Mouse (Mus musculus) small intestine, adult 2 months (tissue): Measurements from ENCODE around the gene Tcf7.

Experiments used
- CTCF ChIP-seq: fragments of 200-500 bp; IDR thresholded peaks from 2 replicates; pipeline ENCODE4 v1.5.1; 2012; ENCODE audit warnings: low read depth, mild to moderate bottlenecking, control low read depth, inconsistent platforms, low read length, moderate library complexity, mixed read lengths; ENCODE audit not compliant: insufficient replicate concordance, insufficient read length; ENCODE audit errors: extremely low read depth
- POLR2A ChIP-seq: fragments of 200-500 bp; IDR thresholded peaks from 2 replicates; pipeline ENCODE4 v1.6.1; 2012; ENCODE audit warnings: low read depth, mild to moderate bottlenecking, control low read depth, inconsistent platforms, low read length, moderate library complexity

- peak; percentile 23; the same call in 1 of the 2 replicates for TF ChIP-seq POLR2A
- no peak for TF ChIP-seq CTCF
Observed at GRCm38 (mm10) chr11:52230694-52231093, 52.1 kb downstream of the Tcf7 start.
